Mouse (Mus musculus): Measurements from ENCODE around the gene Brwd3.

Gene Brwd3

DNA sequence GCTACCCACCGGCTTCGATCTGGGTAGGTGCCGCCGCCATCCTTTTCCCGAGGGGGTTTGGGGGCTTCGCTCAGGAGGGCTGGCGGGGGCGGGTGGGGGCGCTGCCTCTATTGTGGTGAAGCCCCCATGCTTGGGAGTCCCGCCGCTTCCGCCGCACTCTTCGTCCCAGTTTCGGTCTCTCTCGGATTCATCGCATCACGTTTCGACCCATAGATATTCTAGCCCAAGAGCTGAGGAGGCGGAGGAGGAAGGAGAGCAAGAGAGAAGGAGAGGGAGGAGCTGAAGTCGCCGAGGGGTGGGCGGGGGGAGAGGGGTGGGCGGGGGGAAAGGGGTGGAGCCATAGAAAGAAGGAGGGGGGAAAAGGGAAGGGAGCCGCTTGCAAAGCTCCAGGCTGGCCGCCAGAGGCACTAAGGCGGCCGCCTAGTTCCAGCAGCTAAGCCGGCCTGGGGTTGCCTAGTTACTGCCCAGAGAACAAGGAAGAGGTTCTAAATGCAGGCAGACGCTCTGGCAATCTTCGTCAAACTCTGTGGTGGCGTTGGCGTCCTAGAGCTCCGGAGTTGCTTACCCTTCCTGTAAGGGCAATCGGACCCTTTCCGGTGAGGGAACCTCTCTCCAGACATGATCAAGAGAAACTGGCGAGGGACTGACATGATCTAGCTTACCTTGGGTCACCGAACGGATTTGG, at the start of gene Brwd3:
Gene Brwd3 (minus strand): TSS at position 283 of the 685 bp plus-strand sequence.
- DNase-seq (ENCODE audit: low spot score), result peak; percentile 92

DNA sequence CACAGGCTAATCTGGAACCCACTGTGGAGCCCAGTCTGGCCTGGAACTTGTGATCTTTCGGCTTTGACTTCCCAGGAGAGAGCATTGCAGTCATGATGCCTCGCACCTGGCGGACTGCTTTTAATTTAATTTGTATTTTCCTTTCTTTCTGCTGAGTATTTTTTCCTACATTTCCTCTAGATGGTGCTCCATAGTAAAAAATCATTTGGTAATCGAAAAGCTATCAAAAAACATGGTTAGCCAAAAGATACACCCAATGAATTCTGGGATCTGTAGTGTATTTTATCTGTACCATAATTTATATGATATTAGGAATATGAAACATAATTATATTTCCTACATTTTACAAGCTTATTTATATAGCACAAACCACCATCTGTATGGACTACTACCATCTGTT, 28.5 kb upstream of the Brwd3 start:
- no peak for DNase-seq (ENCODE audit: low spot score)

DNA sequence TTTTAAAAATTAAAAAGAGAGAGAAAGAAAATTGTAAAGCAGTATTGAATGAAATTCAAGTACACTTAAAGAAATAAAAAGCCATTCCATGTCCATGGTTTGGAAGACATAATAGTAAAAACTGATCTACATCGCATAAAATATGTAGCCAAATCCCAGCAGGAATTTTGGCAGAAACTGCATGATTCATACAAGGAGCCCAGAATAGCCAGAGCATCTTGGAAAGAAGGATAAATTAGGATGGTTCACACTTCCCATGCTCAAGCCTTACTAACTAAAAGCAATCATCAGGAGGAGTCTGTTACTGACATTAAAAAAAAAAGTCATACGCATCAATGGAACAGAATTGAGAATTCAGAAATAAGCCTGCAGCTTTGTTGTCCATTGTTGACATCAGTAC, 8.5 kb upstream of the Brwd3 start:
- no peak for DNase-seq (ENCODE audit: low spot score)

DNA sequence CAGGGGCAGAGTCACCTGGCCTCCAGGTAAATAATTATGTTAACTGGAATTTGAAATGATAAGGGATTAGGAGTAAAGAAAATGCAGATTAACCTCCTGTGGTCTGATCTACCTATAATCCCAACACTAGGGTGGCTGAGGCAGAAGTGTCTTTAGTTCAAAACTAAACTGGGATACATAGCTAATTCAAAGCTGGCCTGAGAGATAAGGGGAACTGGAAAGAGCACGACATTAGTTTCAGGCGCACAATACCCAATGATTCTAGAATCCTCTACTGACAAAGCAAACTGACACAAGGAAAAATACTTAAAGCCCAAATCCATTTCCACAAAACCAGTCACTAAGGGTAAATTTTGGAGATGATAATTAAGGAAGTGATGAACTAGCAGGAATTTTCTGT, 2.2 kb upstream of the Brwd3 start:
- no peak for DNase-seq (ENCODE audit: low spot score)

DNA sequence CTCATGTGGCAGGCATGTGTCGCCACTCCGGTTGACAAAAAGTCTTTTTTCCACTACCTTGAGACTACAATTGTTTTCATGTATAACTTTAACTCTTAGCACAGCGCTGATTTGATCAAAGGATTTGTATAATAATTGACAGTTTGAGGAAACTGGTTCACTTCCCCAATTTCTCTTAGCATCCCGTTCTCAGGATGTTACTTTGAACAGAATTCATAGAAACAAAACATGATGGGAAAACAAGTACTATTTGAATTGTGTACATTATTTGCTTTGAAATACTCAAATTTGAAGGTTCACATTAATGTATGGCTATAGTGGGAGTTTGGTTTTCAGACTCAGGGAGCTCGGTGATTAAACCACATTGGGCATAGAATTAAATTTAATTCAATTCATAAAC, 1.1 kb upstream of the Brwd3 start:
- DNase-seq (ENCODE audit: low spot score), result no peak

DNA sequence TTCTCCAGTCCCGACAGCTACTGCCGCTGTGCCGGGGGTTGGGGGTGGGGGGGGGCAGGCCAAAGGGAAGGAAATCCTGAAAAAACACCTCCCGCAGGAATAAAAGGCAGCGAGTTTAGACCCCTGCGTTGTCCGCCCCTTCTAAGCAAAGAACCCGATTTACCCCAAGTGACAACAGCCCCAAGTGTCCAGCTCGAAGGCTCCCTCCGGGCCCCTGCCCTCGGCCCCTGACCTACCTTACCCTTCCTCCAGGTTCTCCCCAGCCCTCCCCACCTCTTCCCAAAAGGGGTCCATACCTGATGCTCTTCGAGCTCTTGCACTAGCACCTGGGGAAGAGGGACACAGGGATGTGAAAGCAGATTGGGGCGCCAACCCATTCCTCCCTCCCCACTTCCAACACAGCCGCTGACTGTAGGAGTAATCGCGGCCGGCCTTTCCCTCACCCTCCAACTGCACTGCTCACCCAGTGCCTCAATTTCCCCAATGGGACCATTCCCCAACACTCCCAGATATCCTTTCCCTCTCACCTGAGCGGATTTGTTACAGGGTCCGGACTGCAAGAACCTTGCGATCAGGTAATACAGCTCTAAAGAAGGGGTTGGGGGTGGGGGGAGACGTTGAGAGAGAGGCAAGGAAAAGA, 671 bp downstream of the Brwd3 start:
- no peak for DNase-seq (ENCODE audit: low spot score)

DNA sequence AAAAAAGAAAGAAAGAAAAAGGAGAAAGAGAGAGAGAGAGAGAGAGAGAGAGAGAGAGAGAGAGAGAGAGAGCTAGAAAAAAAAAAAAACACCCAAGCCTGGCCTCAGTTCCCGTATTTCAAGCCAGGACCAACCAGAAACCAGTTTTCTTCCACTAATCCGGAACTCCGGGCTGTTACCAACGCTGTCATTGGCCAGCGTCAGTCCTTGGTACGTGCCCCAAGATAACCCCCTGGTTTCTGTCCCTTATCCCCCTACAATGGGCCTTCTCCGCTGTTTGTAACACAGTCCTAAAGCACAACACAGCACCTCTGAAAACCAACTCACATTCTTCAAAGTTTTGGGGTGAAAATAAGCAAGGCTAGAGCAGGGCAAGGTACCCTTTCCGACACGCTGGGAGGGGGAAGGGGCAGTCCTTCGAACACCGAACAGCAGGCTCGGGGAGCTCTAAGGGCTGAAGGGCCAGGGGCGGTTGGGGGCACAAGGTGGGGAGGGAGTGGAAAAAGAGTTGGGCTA, 1.4 kb downstream of the Brwd3 start:
- peak; percentile 88 for DNase-seq (ENCODE audit: low spot score)

DNA sequence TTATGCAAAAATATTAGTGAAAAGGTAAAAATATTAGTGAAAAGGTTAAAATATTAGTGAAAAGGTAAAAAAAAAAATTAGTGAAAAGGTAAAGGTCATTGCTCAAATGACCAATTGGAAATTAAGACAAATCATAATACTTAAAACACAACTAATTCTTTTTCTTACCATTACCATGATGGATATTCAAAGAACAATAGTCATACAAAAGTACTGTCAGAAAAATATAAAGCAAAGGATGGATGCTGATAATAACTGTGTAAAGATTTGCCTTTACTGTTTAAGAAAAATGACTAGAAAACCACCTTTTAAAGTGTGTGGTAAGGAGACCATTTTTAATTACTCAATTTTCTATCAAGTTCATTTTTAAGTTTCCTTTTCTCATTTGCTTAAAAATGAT, 2.9 kb downstream of the Brwd3 start:
- DNase-seq (ENCODE audit: low spot score), result no peak

DNA sequence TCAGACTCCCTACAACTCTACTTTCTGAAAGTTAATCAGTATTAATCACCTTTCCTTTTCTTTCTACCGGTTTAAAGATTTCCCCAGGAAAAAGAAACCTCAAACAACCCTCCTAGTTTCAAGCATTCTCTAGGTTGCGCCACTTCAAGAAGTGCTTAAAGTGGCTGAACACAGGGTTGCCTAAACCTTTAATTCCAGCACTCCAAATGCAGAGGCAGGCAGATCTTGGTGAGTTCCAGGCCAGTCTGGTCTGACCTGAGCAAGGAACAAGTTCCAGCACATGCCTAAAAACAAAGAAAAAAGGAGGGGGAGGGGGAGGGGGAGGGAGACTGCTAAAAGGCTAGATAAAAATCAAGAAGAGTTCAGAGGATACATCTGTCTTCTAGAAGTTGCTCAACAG, 6.1 kb downstream of the Brwd3 start:
- peak; percentile 23 for DNase-seq (ENCODE audit: low spot score)

DNA sequence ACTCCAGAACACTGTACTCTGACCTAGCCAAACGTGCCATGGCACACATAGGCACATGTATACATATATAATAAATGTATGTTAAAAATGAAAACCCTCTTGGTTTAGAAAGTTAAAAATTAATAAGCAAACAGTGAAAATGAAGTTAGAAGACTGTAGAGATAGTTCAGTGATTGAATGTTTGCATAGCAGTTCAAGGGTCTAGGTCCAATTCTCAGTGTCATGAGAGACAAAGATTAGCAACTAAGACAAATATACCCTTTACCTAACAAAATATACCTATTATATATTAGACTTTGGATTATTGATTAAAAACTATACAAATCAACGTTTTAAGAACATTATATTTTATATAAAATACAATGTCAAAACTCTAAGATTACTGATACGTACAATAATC, 36.9 kb downstream of the Brwd3 start:
- no peak for DNase-seq (ENCODE audit: low spot score)

DNA sequence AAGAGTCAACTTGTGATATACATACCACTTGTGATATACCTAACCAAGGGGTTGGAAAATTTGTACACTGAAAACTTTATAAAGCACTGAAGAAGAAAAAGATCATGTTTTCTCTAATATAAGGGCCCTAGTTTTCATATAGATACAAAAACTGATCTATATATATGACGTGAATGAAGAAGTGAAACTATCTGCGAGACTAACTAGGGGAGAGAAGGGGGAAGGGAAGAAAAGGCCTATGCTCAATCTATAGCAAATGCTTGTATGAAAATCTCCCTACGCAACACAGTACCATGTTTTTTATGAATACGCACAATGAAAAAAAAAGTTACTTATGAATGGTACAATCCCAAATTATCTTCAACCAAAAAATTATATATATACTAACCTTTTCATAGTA, 50.4 kb downstream of the Brwd3 start:
- DNase-seq (ENCODE audit: low spot score), result no peak

DNA sequence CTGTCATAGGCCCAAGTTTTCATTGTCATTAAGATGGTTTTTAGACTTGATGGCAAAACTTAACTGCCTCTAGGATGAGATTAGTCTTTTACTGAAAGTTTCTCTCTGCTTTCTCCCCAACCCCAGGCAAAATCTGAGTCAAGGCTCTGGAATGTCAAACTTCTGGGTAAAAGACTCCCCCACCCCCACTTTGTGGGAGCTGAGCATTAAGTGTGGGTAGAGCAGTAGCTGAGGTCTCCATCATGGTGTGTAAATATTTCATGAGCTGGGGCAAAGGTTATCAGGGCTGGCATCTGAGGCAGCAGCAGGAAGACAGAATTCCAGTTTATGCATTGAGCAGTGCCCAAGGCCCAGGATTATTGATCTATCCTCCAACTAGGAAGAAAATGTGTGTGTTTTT, 102.4 kb downstream of the Brwd3 start:
- no peak for DNase-seq (ENCODE audit: low spot score)

DNA sequence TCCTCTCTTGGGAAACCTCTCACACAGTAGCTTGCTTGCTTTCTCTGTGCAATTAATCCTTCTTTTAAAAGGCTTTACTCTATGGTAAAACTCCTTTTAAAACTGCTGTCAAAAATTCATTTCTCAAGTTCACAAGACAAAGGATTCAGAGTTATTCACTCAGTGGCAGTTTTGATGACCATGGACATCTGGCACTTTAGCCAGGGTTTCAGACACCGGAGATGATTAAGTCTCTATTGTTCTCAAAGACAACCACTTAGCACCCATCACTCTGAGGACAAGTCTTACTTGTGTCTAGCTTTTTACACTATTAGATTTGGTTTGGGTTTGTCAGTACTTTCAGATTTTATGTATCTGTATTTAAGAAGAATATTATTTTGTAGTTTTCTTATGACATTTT, 104.6 kb downstream of the Brwd3 start:
- DNase-seq (ENCODE audit: low spot score), result no peak

DNA sequence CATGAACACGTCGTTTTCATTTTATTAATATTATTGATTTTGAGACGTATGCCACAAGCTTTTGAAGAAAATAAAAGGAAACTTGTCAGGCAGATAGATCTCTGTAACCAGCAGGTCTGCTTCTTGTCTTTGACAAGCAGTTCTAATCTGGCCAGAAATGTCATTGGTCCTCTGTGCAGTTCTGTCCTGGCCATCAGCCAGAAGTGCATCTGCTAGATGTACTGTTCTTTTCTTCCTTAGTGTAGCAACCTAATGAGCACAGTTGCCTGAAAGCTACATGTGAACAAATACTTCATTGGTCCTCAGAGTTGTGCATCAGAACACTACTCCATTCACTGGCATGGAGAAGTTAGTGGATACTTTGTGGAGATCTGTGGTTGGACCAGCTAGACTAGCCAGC, 105.1 kb downstream of the Brwd3 start:
- no peak for DNase-seq (ENCODE audit: low spot score)

DNA sequence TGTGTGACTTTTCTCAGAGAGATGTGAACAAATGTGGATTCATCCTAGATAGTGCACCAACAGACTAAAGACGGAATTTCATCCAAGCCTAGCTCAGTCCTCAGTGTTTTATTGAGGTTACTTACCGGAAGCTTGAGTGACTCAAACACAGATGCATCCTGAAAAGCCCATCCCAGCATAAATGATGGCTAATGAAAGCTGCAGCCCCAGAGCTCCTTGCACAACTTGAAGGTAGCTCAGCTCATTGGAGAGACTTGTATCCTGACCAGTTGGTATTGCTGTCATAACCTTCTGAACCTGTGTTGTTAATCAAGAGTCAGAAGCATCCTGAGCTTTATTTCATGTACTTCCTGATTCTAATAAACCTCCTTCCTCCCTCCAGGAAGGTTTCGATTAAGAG, 105.8 kb downstream of the Brwd3 start:
- no peak for DNase-seq (ENCODE audit: low spot score)

DNA sequence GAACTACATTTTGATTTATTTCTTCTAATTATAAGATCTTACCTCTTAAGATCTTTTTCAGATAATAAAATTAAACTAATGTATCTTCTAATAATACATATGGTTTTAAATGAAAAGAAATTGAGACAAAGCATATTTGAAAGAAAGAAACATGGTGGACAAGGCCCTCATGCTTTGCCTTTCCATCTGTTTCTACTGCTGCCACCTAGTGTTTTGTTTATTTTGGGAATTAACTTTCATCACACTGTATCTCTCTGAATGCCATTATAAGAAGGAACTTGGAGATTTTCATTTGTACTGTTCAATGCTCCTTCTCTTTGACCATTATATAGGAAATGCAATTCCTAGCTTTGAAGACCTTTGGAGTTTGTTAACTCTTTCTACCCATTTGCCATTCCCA, 109.9 kb downstream of the Brwd3 start:
- no peak for DNase-seq (ENCODE audit: low spot score)

DNA sequence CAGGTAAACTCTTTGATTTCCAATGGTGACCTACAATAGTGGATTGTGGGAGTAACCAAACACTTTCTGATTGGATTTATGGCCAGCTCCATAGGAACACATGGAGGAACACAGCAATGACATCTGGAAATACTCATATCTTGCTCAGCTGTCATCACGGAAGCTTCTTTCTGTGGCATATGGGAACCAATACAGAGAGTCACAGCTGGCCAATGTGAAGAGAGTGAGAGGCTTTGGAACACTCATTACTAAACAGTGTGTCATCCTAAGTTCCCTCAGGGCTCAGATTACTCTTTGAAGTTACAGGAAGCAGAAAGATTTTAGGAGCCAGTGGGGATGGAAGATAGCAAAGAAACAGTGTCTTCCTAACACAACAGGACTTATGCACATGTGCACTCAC, 111.7 kb downstream of the Brwd3 start:
- no peak for DNase-seq (ENCODE audit: low spot score)

DNA sequence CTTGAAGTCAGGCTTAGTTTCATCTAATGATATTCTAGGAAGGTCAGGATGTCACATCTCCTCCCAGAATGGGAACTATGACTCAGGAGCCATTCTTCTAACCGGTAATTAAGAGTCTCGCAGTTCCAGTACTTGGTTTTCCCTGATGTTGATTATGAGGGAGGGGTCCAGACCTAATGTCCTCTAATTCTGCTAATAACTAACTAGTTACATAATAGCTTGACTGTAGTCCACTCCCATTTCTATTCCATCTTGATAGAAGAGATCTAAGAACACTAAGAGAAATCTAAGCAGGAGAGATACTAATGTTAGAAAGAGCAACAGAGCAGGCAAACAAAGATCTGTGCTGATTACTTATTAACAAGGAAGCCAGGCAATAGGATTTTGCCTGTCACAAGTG, 129.9 kb downstream of the Brwd3 start:
- no peak for DNase-seq (ENCODE audit: low spot score)

Measured in lung, postnatal 25 days (tissue).